Mouse (Mus musculus) cerebellum, adult 11-12 months (tissue): Measurements from ENCODE around the gene Enho.
A peak's percentile ranks its signal among the peaks of the same experiment; 100 is the strongest.
"Not testable (repeated sequence)": the region's sequence is repeated elsewhere in the genome, so short reads cannot be mapped to it uniquely, and the experiment has no call there.

ENCODE experiments used
- DNase-seq: peaks from one replicate; pipeline ENCODE4 v3.0.0; 2022

Gene Enho

DNA sequence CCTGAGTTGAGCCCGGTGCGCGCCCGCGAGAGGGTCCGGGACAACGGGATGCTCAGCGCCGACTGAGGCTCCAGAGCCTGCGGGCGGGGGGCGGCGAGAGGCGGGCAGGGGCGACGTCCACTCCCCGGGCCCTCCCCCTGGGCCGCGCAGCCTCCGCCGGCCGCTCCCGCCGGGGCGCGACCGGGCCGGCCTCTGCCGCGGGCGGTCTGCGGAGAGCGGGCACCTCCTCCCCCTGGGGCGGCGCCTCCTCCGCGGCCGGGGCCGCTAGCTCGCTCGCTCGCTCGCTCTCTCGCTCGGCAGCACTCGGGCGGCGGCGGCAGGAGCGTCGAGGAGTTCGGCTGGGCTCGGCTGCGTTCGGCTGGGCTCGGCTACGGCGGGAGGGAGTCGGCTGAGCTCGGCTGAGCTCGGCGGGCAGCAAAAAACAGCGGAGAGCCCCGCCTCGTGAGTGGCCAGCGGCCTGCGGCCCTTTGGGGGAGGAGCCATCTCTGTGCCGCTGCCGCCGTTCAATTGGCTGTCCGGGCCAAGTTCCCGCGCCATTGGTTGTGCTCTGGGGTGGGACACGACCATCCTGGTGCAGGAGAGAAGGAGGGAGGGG is at the start of gene Enho:
TSS of gene Enho (minus strand) at position 412 of the 595 bp plus-strand sequence.
- DNase-seq: peak; percentile 98

DNA sequence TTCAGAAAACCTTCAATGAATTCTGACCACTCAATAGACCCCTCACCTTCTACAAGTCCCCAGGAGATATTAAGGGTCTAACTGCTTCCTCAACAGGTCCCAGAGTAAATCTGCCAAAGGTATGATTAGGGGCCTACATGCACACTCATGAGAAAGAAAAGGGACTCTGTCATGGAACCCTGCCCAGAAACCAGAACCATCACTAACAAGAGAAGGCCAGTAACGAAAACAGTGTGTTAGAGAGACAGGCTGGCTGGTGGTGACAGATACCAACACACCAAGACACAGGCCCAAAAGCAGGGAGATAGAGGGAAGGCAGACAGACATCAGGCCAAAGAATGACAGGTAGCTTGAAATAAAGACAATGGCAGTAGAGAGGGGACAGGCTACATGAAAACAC is 48.4 kb upstream of the Enho start:
- DNase-seq: not testable (repeated sequence)

GRCm38 (mm10) chr4:41685882-41686492 is 45.9 kb upstream of the Enho start:
- DNase-seq: not testable (repeated sequence)

DNA sequence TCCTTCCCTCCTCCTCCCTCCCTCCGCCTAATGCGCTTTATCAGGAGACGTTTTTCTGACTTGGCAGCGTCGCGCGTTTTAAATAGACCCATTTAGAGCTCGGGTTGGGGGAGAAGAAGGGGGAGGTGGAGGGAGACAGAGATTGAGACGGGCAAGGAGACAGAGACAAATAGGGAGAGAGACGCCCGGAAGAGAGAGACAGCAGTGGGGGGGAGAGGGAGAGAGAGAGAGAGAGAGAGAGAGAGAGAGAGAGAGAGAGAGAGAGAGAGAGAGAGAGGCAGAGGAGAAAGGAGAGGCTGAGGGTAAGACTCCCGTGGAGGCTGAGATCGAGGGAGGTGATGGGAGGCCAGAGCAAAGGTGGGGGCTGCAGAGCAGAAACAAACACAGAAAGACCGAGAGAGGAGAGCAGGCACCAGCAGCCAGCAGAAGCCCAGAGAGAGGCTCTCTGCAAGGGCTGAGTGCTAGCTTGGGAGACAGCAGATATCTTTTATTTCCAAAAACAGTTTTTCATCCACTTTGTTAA is 44.9 kb upstream of the Enho start:
- not testable (repeated sequence) for DNase-seq

- DNase-seq: not testable (repeated sequence)
Measured at GRCm38 (mm10) chr4:41684131-41684930, 44.2 kb upstream of the Enho start.

GRCm38 (mm10) chr4:41683303-41683702 is 43.2 kb upstream of the Enho start:
- DNase-seq: not testable (repeated sequence)

- no peak for DNase-seq
Measured at GRCm38 (mm10) chr4:41682789-41683188, 42.7 kb upstream of the Enho start.

DNA sequence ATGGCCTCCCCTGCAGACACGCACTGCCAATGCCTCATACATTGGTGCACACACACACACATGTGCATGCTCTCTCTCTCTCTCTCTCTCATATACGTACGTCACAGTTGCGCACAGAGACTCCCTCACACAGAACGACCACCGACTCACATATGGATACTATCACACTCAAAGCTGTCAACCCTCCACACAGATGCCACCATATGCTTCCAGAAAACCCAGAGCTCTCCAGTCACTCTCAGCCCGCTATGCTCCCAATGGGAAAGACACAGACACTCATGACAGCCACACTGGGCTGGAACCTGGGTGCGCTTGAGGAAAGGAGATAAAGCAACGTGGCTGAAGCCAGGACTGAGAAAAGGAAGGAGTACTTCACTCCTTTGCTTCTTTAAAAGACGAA is 41.8 kb upstream of the Enho start:
- no peak for DNase-seq

DNA sequence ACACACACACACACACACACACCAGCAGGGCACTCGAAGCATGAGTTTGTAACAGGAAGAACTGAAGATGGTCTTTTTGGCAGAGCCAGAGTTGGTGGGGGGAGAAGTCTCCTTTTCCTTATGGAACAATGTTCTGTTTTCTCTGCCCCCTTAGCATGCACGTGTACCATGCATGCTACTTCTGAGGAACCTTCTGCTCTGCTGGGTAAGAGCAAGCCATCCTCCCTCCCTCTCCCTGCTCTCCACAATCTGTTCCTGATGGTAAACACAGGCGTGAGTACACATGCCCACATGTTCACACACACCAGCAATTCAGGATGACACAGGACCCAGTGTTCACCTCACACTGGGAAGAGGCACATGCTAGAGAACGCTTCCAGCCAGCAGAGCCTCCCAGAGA is 41.1 kb upstream of the Enho start:
- DNase-seq: peak; percentile 74

GRCm38 (mm10) chr4:41679291-41679690 is 39.2 kb upstream of the Enho start:
- peak; percentile 58 for DNase-seq

GRCm38 (mm10) chr4:41678863-41679262 is 38.7 kb upstream of the Enho start:
- peak; percentile 40 for DNase-seq

GRCm38 (mm10) chr4:41677006-41677629 is 37.0 kb upstream of the Enho start:
- peak; percentile 87 for DNase-seq

GRCm38 (mm10) chr4:41676248-41677005 is 36.3 kb upstream of the Enho start:
- DNase-seq: peak; percentile 75

DNA sequence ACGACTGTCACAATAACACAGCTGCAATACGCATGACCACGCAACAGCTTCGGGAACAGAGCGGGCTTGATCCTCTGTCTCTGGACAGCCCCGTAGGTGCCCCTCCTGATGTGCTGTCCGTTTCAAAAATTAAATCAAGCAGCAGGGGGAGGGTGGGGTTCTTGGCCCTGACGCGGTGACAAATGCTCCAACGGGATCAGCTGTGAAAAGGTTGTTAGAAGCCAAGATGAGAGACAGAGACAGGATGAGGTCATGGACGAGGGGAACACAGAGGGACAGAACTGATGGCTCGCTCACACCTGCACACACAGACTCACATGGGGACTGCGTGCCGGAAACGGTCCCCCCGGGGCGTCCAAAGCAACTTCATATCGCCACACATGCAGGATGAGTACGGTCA is 33.1 kb upstream of the Enho start:
- peak; percentile 48 for DNase-seq

- peak; percentile 51 for DNase-seq
Measured at GRCm38 (mm10) chr4:41672522-41672963, 32.4 kb upstream of the Enho start.

GRCm38 (mm10) chr4:41671963-41672480 is 31.9 kb upstream of the Enho start:
- DNase-seq: peak; percentile 51

DNA sequence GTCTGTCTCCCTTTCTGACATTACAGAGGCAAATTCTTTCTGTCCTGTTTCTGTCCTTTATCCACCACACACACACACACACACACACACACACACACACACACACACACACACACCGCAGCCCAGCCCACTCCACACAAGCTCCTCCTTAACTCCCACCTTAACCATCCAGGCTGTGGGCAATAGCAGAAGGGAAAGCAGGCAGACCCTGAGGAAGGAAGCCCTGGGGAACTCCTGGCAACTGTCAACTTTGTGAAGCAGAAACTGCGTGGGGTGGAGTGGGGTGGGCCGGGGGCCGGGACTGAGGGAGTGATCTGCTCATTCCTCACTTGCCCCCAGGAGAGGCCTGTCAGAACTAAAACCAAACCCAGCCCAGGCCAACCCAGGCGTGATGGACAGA is 31.4 kb upstream of the Enho start:
- no peak for DNase-seq

DNA sequence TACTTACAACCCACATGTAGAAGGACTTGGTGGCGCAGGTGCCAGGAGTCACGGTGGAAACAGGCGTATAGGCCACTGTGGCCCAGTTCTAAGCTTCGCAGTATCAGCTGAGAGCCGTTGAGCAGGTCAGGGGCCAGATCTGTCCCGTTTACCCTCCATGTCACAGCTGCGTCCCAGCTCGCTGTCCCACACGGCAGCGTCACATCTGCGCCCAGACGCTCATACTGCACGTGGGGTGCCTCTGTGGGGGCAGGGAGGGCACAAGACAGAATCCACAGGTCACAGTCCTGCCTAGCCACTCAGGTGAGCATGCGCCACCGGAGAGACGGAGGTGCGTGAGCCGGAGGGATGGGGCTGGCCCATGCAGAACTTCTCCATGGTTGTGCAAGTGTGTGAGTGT is 30.7 kb upstream of the Enho start:
- DNase-seq: no peak

DNA sequence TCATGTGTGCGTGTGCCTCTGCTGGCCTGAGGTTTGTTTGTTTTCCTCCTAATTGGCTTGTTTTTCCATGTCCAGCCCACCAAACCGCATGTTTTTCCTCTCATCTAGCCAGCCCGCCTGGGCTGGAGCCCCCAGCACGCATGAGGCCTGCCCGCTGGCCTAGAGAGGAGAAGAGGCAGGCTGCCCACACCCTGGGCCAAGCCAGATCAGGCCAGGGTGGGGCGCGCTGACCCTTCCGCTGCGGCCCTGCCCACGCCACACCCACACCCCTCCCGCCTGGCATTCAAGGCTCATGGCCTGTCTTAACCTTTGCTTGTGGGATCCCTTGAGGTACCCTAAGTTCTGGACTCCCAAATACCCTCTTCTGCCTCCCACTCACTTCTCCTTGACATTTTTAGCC is 26.5 kb upstream of the Enho start:
- no peak for DNase-seq

DNA sequence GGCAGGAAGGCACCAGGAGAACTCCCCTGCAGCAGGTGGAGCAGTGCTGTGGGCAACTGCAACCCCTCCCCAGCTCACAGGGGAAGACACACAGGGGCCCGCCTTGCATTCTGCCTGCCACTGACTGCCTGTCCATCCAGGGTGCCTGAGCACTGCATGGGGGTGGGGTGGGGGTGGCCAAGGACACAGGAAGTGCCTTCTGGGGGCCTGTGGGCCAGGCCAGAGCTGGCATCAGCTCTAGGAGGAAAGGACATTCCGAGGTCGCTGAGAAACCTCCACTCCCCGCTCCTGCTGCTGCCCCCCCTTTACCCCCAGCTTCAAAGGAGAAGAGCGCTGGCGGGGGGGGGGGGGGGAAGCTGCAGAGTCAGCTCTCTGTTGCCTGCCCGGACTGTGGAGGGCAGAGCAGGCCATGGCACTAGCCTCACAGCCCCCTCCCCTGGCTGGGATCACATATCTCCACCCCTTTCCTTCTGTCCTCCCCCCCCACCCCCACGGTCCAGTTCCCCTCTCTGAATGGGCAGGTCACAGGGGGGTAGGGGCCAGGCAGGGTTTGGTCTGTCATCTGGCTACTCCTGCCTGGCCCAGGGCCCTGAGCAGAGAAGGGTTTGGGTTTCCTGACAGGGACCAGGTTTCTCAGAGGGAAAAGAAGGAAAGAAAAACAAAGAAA is 25.0 kb upstream of the Enho start:
- DNase-seq: no peak

GRCm38 (mm10) chr4:41664533-41664932 is 24.4 kb upstream of the Enho start:
- DNase-seq: no peak

GRCm38 (mm10) chr4:41663614-41664013 is 23.5 kb upstream of the Enho start:
- no peak for DNase-seq
